Mouse (Mus musculus): ENCODE measurements around the gene Tmem145.

The Tmem145 gene

GRCm38 (mm10) chr7:25305956-25306613, at the start of gene Tmem145:
Gene Tmem145, plus strand, starts transcription at chr7:25306106.
- peak; percentile 33 for DNase-seq

- DNase-seq = no peak
These were observed 44.0 kb upstream of the Tmem145 start for GRCm38 (mm10) chr7:25261896-25262295.

- no peak for DNase-seq
These were observed 41.7 kb upstream of the Tmem145 start for GRCm38 (mm10) chr7:25263968-25264870.

GRCm38 (mm10) chr7:25265743-25266142, 40.2 kb upstream of the Tmem145 start:
- DNase-seq = peak; percentile 13

GRCm38 (mm10) chr7:25266180-25266962, 39.5 kb upstream of the Tmem145 start:
- DNase-seq = peak; percentile 16

- peak; percentile 100 for DNase-seq
These were observed 38.6 kb upstream of the Tmem145 start, which contains the start of gene Cic for GRCm38 (mm10) chr7:25267301-25267750. Gene Cic, plus strand, starts transcription at chr7:25267704.

GRCm38 (mm10) chr7:25267751-25268463, 38.0 kb upstream of the Tmem145 start:
- DNase-seq = peak; percentile 100

GRCm38 (mm10) chr7:25268588-25268987, 37.3 kb upstream of the Tmem145 start:
- DNase-seq = no peak

GRCm38 (mm10) chr7:25269029-25269428, 36.9 kb upstream of the Tmem145 start:
- DNase-seq = no peak

- DNase-seq = no peak
These were observed 36.2 kb upstream of the Tmem145 start for GRCm38 (mm10) chr7:25269545-25270271.

GRCm38 (mm10) chr7:25270652-25271633, 35.0 kb upstream of the Tmem145 start:
- DNase-seq = no peak

- DNase-seq = no peak
These were observed 34.1 kb upstream of the Tmem145 start for GRCm38 (mm10) chr7:25271651-25272444.

- DNase-seq = no peak
These were observed 33.3 kb upstream of the Tmem145 start for GRCm38 (mm10) chr7:25272445-25273258.

- DNase-seq = no peak
These were observed 32.4 kb upstream of the Tmem145 start for GRCm38 (mm10) chr7:25273259-25274241.

- no peak for DNase-seq
These were observed 31.3 kb upstream of the Tmem145 start for GRCm38 (mm10) chr7:25274571-25274970.

- no peak for DNase-seq
These were observed 30.9 kb upstream of the Tmem145 start for GRCm38 (mm10) chr7:25274996-25275395.

- DNase-seq = no peak
These were observed 30.2 kb upstream of the Tmem145 start for GRCm38 (mm10) chr7:25275555-25276298.

Data from kidney, adult 9 months (tissue).